Mouse (Mus musculus) CH12.LX (cell line): Measurements from ENCODE around the gene Mapkbp1. TPM values are rescaled to one million over a fixed set of nuclear protein-coding genes. Genes with fewer than 3 reads are reported as not detected.

Source experiments
- DNase-seq: peaks from one replicate; pipeline ENCODE4 v3.0.0-alpha.2; 2013; ENCODE audit errors: extremely low read depth
- H3K27ac ChIP-seq: 2 replicates; pipeline ENCODE4 v1.5.1; 2012; ENCODE audit warnings: low read depth, mild to moderate bottlenecking, control low read depth, moderate library complexity; ENCODE audit not compliant: insufficient read depth
- H3K27me3 ChIP-seq: replicated peaks from 2 replicates; pipeline ENCODE3; 2012; ENCODE audit warnings: inconsistent platforms
- H3K36me3 ChIP-seq, 2 experiments: replicated peaks in 1 of 2; 2 replicates each; pipeline versions ENCODE3 to v1.6.1; 2012; ENCODE audit warnings: inconsistent platforms in 1 of 2, low read length in 1 of 2, mild to moderate bottlenecking in 1 of 2, mixed read lengths in 1 of 2, moderate library complexity in 1 of 2; ENCODE audit not compliant: control insufficient read depth in 1 of 2, insufficient read depth in 1 of 2
- H3K4me1 ChIP-seq, 2 experiments: 2 replicates each; pipeline ENCODE4 v1.6.1; 2012; ENCODE audit warnings: inconsistent platforms in 1 of 2, moderate library complexity in 1 of 2; ENCODE audit not compliant: insufficient read depth in 2 of 2, control insufficient read depth in 1 of 2
- H3K4me2 ChIP-seq: 2 replicates; pipeline ENCODE4 v1.6.1; 2012; ENCODE audit warnings: low read depth, mild to moderate bottlenecking, control low read depth; ENCODE audit not compliant: poor library complexity, insufficient read depth, severe bottlenecking
- H3K4me3 ChIP-seq, 3 experiments: fragments of 150-350 bp in 1 of 3; sonication (generic) in 1 of 3; replicated peaks in 1 of 3; 2 replicates each; pipeline versions ENCODE3 to v1.5.1; 2011 to 2012; ENCODE audit warnings: low read depth in 2 of 3, low read length in 2 of 3, mild to moderate bottlenecking in 2 of 3, moderate library complexity in 2 of 3, control low read depth in 1 of 3, improper control_type of control experiment in 1 of 3, inconsistent platforms in 1 of 3, mixed read lengths in 1 of 3; ENCODE audit not compliant: poor library complexity in 1 of 3
- H3K79me2 ChIP-seq: replicated peaks from 2 replicates; pipeline ENCODE4 v1.6.1; 2012; ENCODE audit warnings: mild to moderate bottlenecking, moderate library complexity; ENCODE audit not compliant: control insufficient read depth, poor library complexity, insufficient read depth, severe bottlenecking; ENCODE audit errors: extremely low read depth
- H3K9ac ChIP-seq: 2 replicates; pipeline ENCODE4 v1.6.1; 2012; ENCODE audit warnings: low read depth, mild to moderate bottlenecking, control low read depth, moderate library complexity; ENCODE audit not compliant: insufficient read depth
- H3K9me3 ChIP-seq: replicated peaks from 2 replicates; pipeline ENCODE3; 2012; ENCODE audit warnings: low read length, inconsistent platforms, mixed read lengths
- BHLHE40 ChIP-seq: IDR thresholded peaks from 2 replicates; pipeline ENCODE4 v1.6.1; 2011; ENCODE audit warnings: mild to moderate bottlenecking, low read depth, low read length, improper control_type of control experiment
- CHD2 ChIP-seq: IDR thresholded peaks from 2 replicates; pipeline ENCODE4 v1.6.1; 2011; ENCODE audit warnings: low read length, improper control_type of control experiment
- CTCF ChIP-seq, 2 experiments: IDR thresholded peaks in 1 of 2; conservative IDR thresholded peaks in 1 of 2; 2 replicates each; pipeline ENCODE4 v1.5.1; 2011 to 2012; ENCODE audit warnings: low read depth in 2 of 2, low read length in 2 of 2, improper control_type of control experiment in 1 of 2, inconsistent platforms in 1 of 2, mild to moderate bottlenecking in 1 of 2, moderate library complexity in 1 of 2
- E2F4 ChIP-seq: IDR thresholded peaks from 2 replicates; pipeline ENCODE4 v1.6.1; 2011; ENCODE audit warnings: low read depth, low read length, improper control_type of control experiment; ENCODE audit not compliant: insufficient replicate concordance
- ELF1 ChIP-seq: IDR thresholded peaks from 2 replicates; pipeline ENCODE4 v1.6.1; 2014; ENCODE audit warnings: low read depth, mild to moderate bottlenecking, inconsistent platforms, low read length, improper control_type of control experiment
- HCFC1 ChIP-seq: IDR thresholded peaks from 2 replicates; pipeline ENCODE4 v1.6.1; 2012; ENCODE audit warnings: low read depth, mild to moderate bottlenecking, inconsistent platforms, low read length, improper control_type of control experiment
- IRF4 ChIP-seq: IDR thresholded peaks from 2 replicates; pipeline ENCODE4 v1.6.1; 2014; ENCODE audit warnings: low read depth, mild to moderate bottlenecking, inconsistent platforms, low read length, improper control_type of control experiment
- JUND ChIP-seq: conservative IDR thresholded peaks from 2 replicates; pipeline ENCODE4 v1.6.1; 2011; ENCODE audit warnings: low read depth, low read length, improper control_type of control experiment
- KAT2A ChIP-seq: IDR thresholded peaks from 2 replicates; pipeline ENCODE4 v1.6.1; 2012; ENCODE audit warnings: low read length, improper control_type of control experiment, inconsistent platforms; ENCODE audit not compliant: insufficient replicate concordance
- MAFK ChIP-seq: IDR thresholded peaks from 2 replicates; pipeline ENCODE4 v1.6.1; 2011; ENCODE audit warnings: low read length, improper control_type of control experiment; ENCODE audit not compliant: insufficient replicate concordance
- MAZ ChIP-seq: IDR thresholded peaks from 2 replicates; pipeline ENCODE4 v1.6.1; 2012; ENCODE audit warnings: low read depth, mild to moderate bottlenecking, inconsistent platforms, low read length, improper control_type of control experiment, moderate library complexity
- MEF2A ChIP-seq: IDR thresholded peaks from 2 replicates; pipeline ENCODE4 v1.6.1; 2014; ENCODE audit warnings: low read depth, mild to moderate bottlenecking, inconsistent platforms, low read length, improper control_type of control experiment, borderline replicate concordance
- MXI1 ChIP-seq: IDR thresholded peaks from 2 replicates; pipeline ENCODE4 v1.6.1; 2011; ENCODE audit warnings: mild to moderate bottlenecking, low read depth, low read length, improper control_type of control experiment
- MYC ChIP-seq: IDR thresholded peaks from 2 replicates; pipeline ENCODE4 v1.6.1; 2011; ENCODE audit warnings: low read depth, mild to moderate bottlenecking, improper control_type of control experiment, low read length
- NELFE ChIP-seq: IDR thresholded peaks from 2 replicates; pipeline ENCODE4 v1.6.1; 2011; ENCODE audit warnings: low read depth, low read length, improper control_type of control experiment
- POLR2A ChIP-seq: IDR thresholded peaks from 2 replicates; pipeline ENCODE4 v1.6.1; 2011; ENCODE audit warnings: low read depth, mild to moderate bottlenecking, improper control_type of control experiment, low read length
- POLR2AphosphoS2 ChIP-seq: IDR thresholded peaks from 2 replicates; pipeline ENCODE4 v1.6.1; 2011; ENCODE audit warnings: low read depth, low read length, improper control_type of control experiment
- RAD21 ChIP-seq: IDR thresholded peaks from 2 replicates; pipeline ENCODE4 v1.6.1; 2011; ENCODE audit warnings: low read depth, mild to moderate bottlenecking, low read length, improper control_type of control experiment, moderate library complexity
- RCOR1 ChIP-seq: conservative IDR thresholded peaks from 2 replicates; pipeline ENCODE4 v1.6.1; 2012; ENCODE audit warnings: low read depth, mild to moderate bottlenecking, inconsistent platforms, low read length, improper control_type of control experiment
- SIN3A ChIP-seq: IDR thresholded peaks from 2 replicates; pipeline ENCODE4 v1.6.1; 2012; ENCODE audit warnings: low read length, improper control_type of control experiment, inconsistent platforms
- SMC3 ChIP-seq: IDR thresholded peaks from 2 replicates; pipeline ENCODE4 v1.6.1; 2011; ENCODE audit warnings: low read depth, low read length, improper control_type of control experiment
- TCF12 ChIP-seq: IDR thresholded peaks from 2 replicates; pipeline ENCODE4 v1.6.1; 2014; ENCODE audit warnings: low read depth, mild to moderate bottlenecking, inconsistent platforms, low read length, improper control_type of control experiment
- ZKSCAN1 ChIP-seq: IDR thresholded peaks from 2 replicates; pipeline ENCODE4 v1.6.1; 2012; ENCODE audit warnings: low read depth, inconsistent platforms, low read length, improper control_type of control experiment, borderline replicate concordance
- ZNF384 ChIP-seq: IDR thresholded peaks from 2 replicates; pipeline ENCODE4 v1.6.1; 2012; ENCODE audit warnings: low read depth, low read length, improper control_type of control experiment, inconsistent platforms
- dilution Hi-C: fragments of 300-500 bp; cut with MboI; formaldehyde crosslinking; loops from 2 replicates; pipeline ENCODE4 v1.14.3; 2020; ENCODE audit warnings: low sequenced_read_pairs; ENCODE audit not compliant: extremely low pct_unique_long_range_greater_than_20kb, extremely low pct_ligation_motif_present
- in situ Hi-C: fragments of 300-500 bp; cut with MboI; formaldehyde crosslinking; loops from 3 replicates; pipeline ENCODE4 v1.14.3; 2019; ENCODE audit warnings: low sequenced_read_pairs, low pct_ligation_motif_present, low pct_unique_long_range_greater_than_20kb, mixed read lengths
- polyA plus RNA-seq: library from polyadenylated mRNA; unstranded; fragments of >175 nt; gene quantifications from 2 replicates; pipeline ENCODE4 v1.2.1, GENCODE M21; 2012; ENCODE audit warnings: low read depth; ENCODE audit not compliant: insufficient read length
- total RNA-seq, 2 experiments: library from RNA; depleted of rRNA; stranded (reverse); fragments of 300-350 nt in 1 of 2; fragments of >200 nt in 1 of 2; gene quantifications; 2 replicates each; pipeline ENCODE4 v1.2.3; 2012 to 2014

Mapkbp1 gene
- total and polyA plus RNA-seq, 3 experiments = 1.9 to 7.0 (median 4.3) TPM

- Histone ChIP-seq H3K27ac (no peak overlapping the region), H3K36me3 (no peaks in the 10 kb centered on the region), H3K27me3 (peaks cover 47% of the 10 kb centered on the region), H3K9me3 (no peaks in the 10 kb centered on the region), H3K79me2 (no peaks in the 10 kb centered on the region), H3K9ac (no peak overlapping the region), H3K4me1 (no peaks in the 10 kb centered on the region; a peak in 1 of 4 replicates), H3K4me3 (no peak overlapping the region), H3K4me2 (no peak overlapping the region)
- DNase-seq = peak; percentile 18
- TF ChIP-seq SMC3 = peak; percentile 28
- peak; percentile 45 for TF ChIP-seq RAD21
- TF ChIP-seq CHD2 = no peak
- TF ChIP-seq CTCF (conservative IDR thresholded peaks at IDR 0.05 in 1 of 2, IDR thresholded peaks at IDR 0.05 in 1 of 2; ENCODE audit: low read depth in 2 of 2, low read length in 2 of 2) = peak in 1 of 2 experiments; percentile 68; a peak in 2 of 4 replicates
- in situ Hi-C loops (no loop called here), dilution Hi-C loops (no loop called here)
These were observed 96.3 kb downstream of the Mapkbp1 start for GRCm38 (mm10) chr2:120068555-120069465.

- DNase-seq = no peak
- peaks cover 48% of the 10 kb centered on the region for H3K27me3 ChIP-seq
- dilution Hi-C loops = no loop called here
- in situ Hi-C loops = no loop called here
- H3K27ac ChIP-seq = no peak overlapping the region
- H3K9me3 ChIP-seq = no peaks in the 10 kb centered on the region
- no peaks in the 10 kb centered on the region for H3K36me3 ChIP-seq
- no peak overlapping the region for H3K9ac ChIP-seq
- no peaks in the 10 kb centered on the region; a peak in 1 of 4 replicates for H3K4me1 ChIP-seq
- TF ChIP-seq POLR2A (no peak), MXI1 (no peak), MAZ (no peak)
- TF ChIP-seq, all 38 proteins: peak for 0
- Histone ChIP-seq H3K79me2 (no peaks in the 10 kb centered on the region), H3K4me2 (no peak overlapping the region), H3K4me3 (no peak overlapping the region)
These were observed 97.0 kb downstream of the Mapkbp1 start for GRCm38 (mm10) chr2:120069466-120069990.

GRCm38 (mm10) chr2:120074096-120074495 lies 101.6 kb downstream of the Mapkbp1 start:
- no peak overlapping the region for H3K4me3 ChIP-seq
- dilution Hi-C loops = no loop called here
- DNase-seq = no peak

More at GRCm38 (mm10) chr2:120074096-120074495, 101.6 kb downstream of the Mapkbp1 start:
- Histone ChIP-seq H3K79me2 (no peaks in the 10 kb centered on the region), H3K4me1 (no peaks in the 10 kb centered on the region; a peak in 1 of 4 replicates), H3K9me3 (no peaks in the 10 kb centered on the region), H3K4me2 (no peak overlapping the region), H3K27ac (no peak overlapping the region), H3K36me3 (no peaks in the 10 kb centered on the region), H3K27me3 (peaks cover 38% of the 10 kb centered on the region), H3K9ac (no peak overlapping the region)
- TF ChIP-seq JUND = no peak
- TF ChIP-seq SMC3 = no peak
- no peak for TF ChIP-seq HCFC1
- TF ChIP-seq KAT2A = no peak
- no peak for TF ChIP-seq NELFE
- no peak for TF ChIP-seq TCF12
- TF ChIP-seq MAFK = no peak
- TF ChIP-seq ZKSCAN1 = no peak
- TF ChIP-seq ELF1 = no peak
- TF ChIP-seq CHD2 = no peak
- TF ChIP-seq RCOR1 = no peak
- no peak for TF ChIP-seq E2F4
- TF ChIP-seq POLR2AphosphoS2 = no peak
- TF ChIP-seq MEF2A = no peak
- TF ChIP-seq ZNF384 = no peak
- no peak for TF ChIP-seq BHLHE40
- no peak for TF ChIP-seq IRF4
- no peak for TF ChIP-seq MYC
- TF ChIP-seq SIN3A = no peak
- in situ Hi-C loops = no loop called here
